In the genomic region with DNA sequence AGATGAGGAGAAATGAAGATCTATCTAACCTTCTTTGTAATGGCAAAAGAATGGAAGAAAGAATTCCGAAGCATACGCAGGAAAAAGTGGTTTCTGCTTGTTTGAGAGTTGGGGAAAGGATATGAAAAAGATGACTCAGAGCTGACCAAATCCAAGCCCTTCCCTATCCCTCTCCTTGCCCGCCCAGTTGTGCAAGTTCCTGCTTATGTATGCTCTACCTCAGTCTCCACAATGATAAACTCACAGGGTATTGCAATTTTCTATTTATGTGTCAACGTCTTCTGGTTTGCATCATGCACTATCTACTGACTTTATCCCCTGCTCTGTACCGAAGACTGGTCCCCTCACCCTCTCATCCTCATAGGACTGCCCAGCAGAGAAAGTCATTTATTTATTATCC, we compare ENCODE assay signal across 27 mouse cellular contexts.
DNase-seq lines count a peak whose midpoint lies in the region; ATAC-seq and TF ChIP-seq lines count a peak whose summit lies in the region.
"Had no signal": no experiment of that assay in that cellular context is flagged by ENCODE, and none has a peak within 500 bp of the region (broad histone marks: within the 10 kb centered on the region; RNA-seq: fewer than 3 reads in every experiment).

No protein-coding gene starts in this region.

- no peak for DNase-seq in intestine, embryonic 14.5 days (ENCODE audit: low spot score)
- DNase-seq in 3T3-L1 (ENCODE audit: low read depth, low spot score) = peak; percentile 53
- no peak for DNase-seq in c-Kit-positive CD71-positive TER-119-positive erythroid progenitor cells, embryonic 14.5 days (ENCODE audit: low spot score)
- DNase-seq in lung, postnatal 14 days = no peak
- DNase-seq: adrenal gland, postnatal 10 days; cerebellum, adult 11 months; cerebellum, adult 9-10 months; gastrocnemius, postnatal 36 days; heart, adult 18-20 months; heart, postnatal 14 days; kidney, adult 11 months; layer of hippocampus, postnatal 36 days; lung, postnatal 36 days; thymus, adult 18-20 months; thymus, postnatal 36 days had no signal

- H3ac ChIP-seq in myocyte (ENCODE audit: control insufficient read depth, insufficient read length) = no peak overlapping the region

- TF ChIP-seq POLR2A in embryonic fibroblast, embryonic 13.5 days (IDR thresholded peaks at IDR 0.05; ENCODE audit: low read depth, low read length) = no peak
- TF ChIP-seq POLR2A in myocyte (IDR thresholded peaks at IDR 0.05; ENCODE audit: insufficient read length, low read depth) = no peak

- H3K27ac ChIP-seq in intestine, embryonic 14.5 days (ENCODE audit: low read depth) = peak overlapping the region; percentile 62
- H3K27ac ChIP-seq in intestine, postnatal 0 days (ENCODE audit: low read depth, low read length) = no peak overlapping the region
- peak overlapping the region; percentile 35; the same call in 1 of the 2 replicates for H3K27ac ChIP-seq in embryonic fibroblast, embryonic 13.5 days (ENCODE audit: insufficient read depth, low read length)
- H3K27ac ChIP-seq: lung, embryonic 15.5 days; neural tube, embryonic 12.5 days had no signal

- ATAC-seq in intestine, embryonic 14.5 days (replicated peaks; ENCODE audit: low FRiP score, low TSS enrichment, low read depth) = peak; percentile 51
- ATAC-seq in intestine, postnatal 0 days = no peak
- ATAC-seq: forebrain, embryonic 14.5 days; hindbrain, embryonic 16.5 days; midbrain, embryonic 16.5 days; Patski had no signal

- 31% methylated on average over 5 of the region's 5 CpGs for WGBS in intestine, embryonic 14.5 days
- WGBS in intestine, postnatal 0 days = 62% methylated on average over 5 of the region's 5 CpGs

- H3K79me2 ChIP-seq in myocyte (ENCODE audit: control insufficient read depth, insufficient read depth) = no peaks in the 10 kb centered on the region

- no peaks in the 10 kb centered on the region for H3K9me3 ChIP-seq in intestine, embryonic 14.5 days (ENCODE audit: control insufficient read depth, low read length)
- no peaks in the 10 kb centered on the region for H3K9me3 ChIP-seq in intestine, postnatal 0 days (ENCODE audit: control insufficient read depth)
- H3K9me3 ChIP-seq: embryonic facial prominence, embryonic 13.5 days; lung, embryonic 15.5 days; neural tube, embryonic 12.5 days had no signal

- H3K36me3 ChIP-seq in intestine, embryonic 14.5 days (ENCODE audit: control insufficient read depth, insufficient read depth, low read length) = no peaks in the 10 kb centered on the region
- no peaks in the 10 kb centered on the region for H3K36me3 ChIP-seq in intestine, postnatal 0 days (ENCODE audit: control insufficient read depth, insufficient read depth)
- H3K36me3 ChIP-seq in myocyte (ENCODE audit: control insufficient read depth, insufficient read depth) = no peaks in the 10 kb centered on the region
- H3K36me3 ChIP-seq: embryonic facial prominence, embryonic 13.5 days; G1E; lung, embryonic 15.5 days; neural tube, embryonic 12.5 days had no signal

- no peak overlapping the region for H3K4me2 ChIP-seq in intestine, embryonic 14.5 days (ENCODE audit: low read length)
- no peak overlapping the region for H3K4me2 ChIP-seq in intestine, postnatal 0 days (replicated peaks; ENCODE audit: low read depth)
- peak overlapping the region; percentile 53 for H3K4me2 ChIP-seq in myocyte (ENCODE audit: low read depth)
- H3K4me2 ChIP-seq: embryonic facial prominence, embryonic 13.5 days; lung, embryonic 15.5 days; midbrain, embryonic 11.5 days; neural tube, embryonic 12.5 days had no signal

- H3K27me3 ChIP-seq in intestine, embryonic 14.5 days (replicated peaks; ENCODE audit: control insufficient read depth, insufficient read depth, low read length) = no peaks in the 10 kb centered on the region
- H3K27me3 ChIP-seq in intestine, postnatal 0 days (replicated peaks; ENCODE audit: control insufficient read depth, insufficient read depth, low read length) = no peaks in the 10 kb centered on the region
- no peaks in the 10 kb centered on the region for H3K27me3 ChIP-seq in myocyte (ENCODE audit: control insufficient read depth, insufficient read depth, insufficient read length)
- H3K27me3 ChIP-seq: embryonic facial prominence, embryonic 13.5 days; lung, embryonic 15.5 days; neural tube, embryonic 12.5 days; Patski had no signal

- TF ChIP-seq CTCF in intestine, postnatal 0 days (IDR thresholded peaks at IDR 0.05; ENCODE audit: low read depth) = no peak
- TF ChIP-seq CTCF in embryonic fibroblast, embryonic 13.5 days (IDR thresholded peaks at IDR 0.05; ENCODE audit: borderline replicate concordance, insufficient read depth, low read length) = no peak

- no peak overlapping the region for H3K9ac ChIP-seq in intestine, embryonic 14.5 days (ENCODE audit: low read length)
- H3K9ac ChIP-seq in intestine, postnatal 0 days (ENCODE audit: low read depth, low read length) = no peak overlapping the region
- H3K9ac ChIP-seq: embryonic facial prominence, embryonic 13.5 days; lung, embryonic 15.5 days; neural tube, embryonic 12.5 days had no signal

- H3K4me3 ChIP-seq in intestine, embryonic 14.5 days (ENCODE audit: low read depth, low read length) = no peak overlapping the region
- H3K4me3 ChIP-seq in intestine, postnatal 0 days (ENCODE audit: low read depth, low read length) = no peak overlapping the region
- H3K4me3 ChIP-seq in embryonic fibroblast, embryonic 13.5 days (ENCODE audit: insufficient read depth, low read length) = no peak overlapping the region
- H3K4me3 ChIP-seq in myocyte = no peak overlapping the region
- H3K4me3 ChIP-seq: embryonic facial prominence, embryonic 13.5 days; lung, embryonic 15.5 days; neural tube, embryonic 12.5 days had no signal

- H3K4me1 ChIP-seq in intestine, embryonic 14.5 days (replicated peaks; ENCODE audit: control insufficient read depth, insufficient read depth, low read length) = peaks cover 29% of the 10 kb centered on the region
- no peaks in the 10 kb centered on the region for H3K4me1 ChIP-seq in intestine, postnatal 0 days (replicated peaks; ENCODE audit: control insufficient read depth, insufficient read depth, low read length)
- H3K4me1 ChIP-seq in embryonic fibroblast, embryonic 13.5 days (ENCODE audit: control insufficient read depth, insufficient read depth, low read length) = peaks cover 4% of the 10 kb centered on the region

TF ChIP-seq in myocyte, 11 proteins besides CTCF, POLR2A, EP300 and RAD21:
- TF ChIP-seq REST (IDR thresholded peaks at IDR 0.05; ENCODE audit: insufficient read depth, insufficient read length) = no peak
- TF ChIP-seq E2F4 (IDR thresholded peaks at IDR 0.05; ENCODE audit: insufficient read depth) = no peak
- no peak for TF ChIP-seq MAX (IDR thresholded peaks at IDR 0.05; ENCODE audit: low read depth)
- no peak for TF ChIP-seq USF1 (IDR thresholded peaks at IDR 0.05; ENCODE audit: low read depth)
- no peak for TF ChIP-seq TCF12 (IDR thresholded peaks at IDR 0.05; ENCODE audit: insufficient read depth, poor library complexity, severe bottlenecking)
- no peak for TF ChIP-seq TCF3 (IDR thresholded peaks at IDR 0.05; ENCODE audit: insufficient read length, low read depth)
TF ChIP-seq in myocyte: peak in this region for 0.
